Mouse (Mus musculus): ENCODE measurements at regions not wholly inside any gene's neighbourhood (a gene's known extent, or its start where the extent isn't known, plus 50 kb on each side); places are given as distances from the start of the nearest gene placed in this dataset.

GRCm38 (mm10) chr13:111986681-111987080, 177.9 kb upstream of the Map3k1 start:
- TF ChIP-seq POLR2A (IDR thresholded peaks at IDR 0.05; ENCODE audit: low read depth, low read length) = no peak
- no peak for TF ChIP-seq CTCF (IDR thresholded peaks at IDR 0.05; ENCODE audit: extremely low read depth, insufficient read length, insufficient replicate concordance, low read depth, low read length)

Data from small intestine, adult 2 months (tissue).